Mouse (Mus musculus): Measurements from ENCODE around the gene Lrrc66. TPM values are rescaled to one million over a fixed set of nuclear protein-coding genes. Genes with fewer than 3 reads are reported as not detected.
"Not testable (repeated sequence)": the region's sequence is repeated elsewhere in the genome, so short reads cannot be mapped to it uniquely, and the experiment has no call there.

Lrrc66 gene
- polyA plus RNA-seq, 1 experiment: 0.04 TPM

GRCm38 (mm10) chr5:73615211-73615610 is 17.1 kb downstream of the Lrrc66 start:
- no peak for DNase-seq (ENCODE audit: extremely low spot score in 1 of 2, low spot score in 1 of 2)

GRCm38 (mm10) chr5:73613296-73613695 is 19.0 kb downstream of the Lrrc66 start:
- no peak for DNase-seq (ENCODE audit: extremely low spot score in 1 of 2, low spot score in 1 of 2)

- DNase-seq (ENCODE audit: extremely low spot score in 1 of 2, low spot score in 1 of 2): no peak
Measured at GRCm38 (mm10) chr5:73611071-73611470, 21.3 kb downstream of the Lrrc66 start.

- DNase-seq (ENCODE audit: extremely low spot score in 1 of 2, low spot score in 1 of 2): peak in 1 of 2 experiments; percentile 36
Measured at GRCm38 (mm10) chr5:73604964-73605363, 27.4 kb downstream of the Lrrc66 start.

GRCm38 (mm10) chr5:73604542-73604941 is 27.8 kb downstream of the Lrrc66 start:
- peak in 1 of 2 experiments; percentile 19 for DNase-seq (ENCODE audit: extremely low spot score in 1 of 2, low spot score in 1 of 2)

GRCm38 (mm10) chr5:73602865-73603264 is 29.5 kb downstream of the Lrrc66 start:
- no peak for DNase-seq (ENCODE audit: extremely low spot score in 1 of 2, low spot score in 1 of 2)

- no peak for DNase-seq (ENCODE audit: extremely low spot score in 1 of 2, low spot score in 1 of 2)
Measured at GRCm38 (mm10) chr5:73601361-73601763, 31.0 kb downstream of the Lrrc66 start.

GRCm38 (mm10) chr5:73599991-73600390 is 32.3 kb downstream of the Lrrc66 start:
- DNase-seq (ENCODE audit: extremely low spot score in 1 of 2, low spot score in 1 of 2): no peak

GRCm38 (mm10) chr5:73598943-73599695 is 33.2 kb downstream of the Lrrc66 start:
- no peak for DNase-seq (ENCODE audit: extremely low spot score in 1 of 2, low spot score in 1 of 2)

- DNase-seq (ENCODE audit: extremely low spot score in 1 of 2, low spot score in 1 of 2): no peak
Measured at GRCm38 (mm10) chr5:73587119-73587518, 45.2 kb downstream of the Lrrc66 start.

- no peak for DNase-seq (ENCODE audit: extremely low spot score in 1 of 2, low spot score in 1 of 2)
Measured at GRCm38 (mm10) chr5:73586597-73586996, 45.7 kb downstream of the Lrrc66 start.

GRCm38 (mm10) chr5:73585212-73586115 is 46.9 kb downstream of the Lrrc66 start:
- no peak for DNase-seq (ENCODE audit: extremely low spot score in 1 of 2, low spot score in 1 of 2)

- not testable (repeated sequence) for DNase-seq (ENCODE audit: extremely low spot score in 1 of 2, low spot score in 1 of 2)
Measured at GRCm38 (mm10) chr5:73584011-73584410, 48.3 kb downstream of the Lrrc66 start.

GRCm38 (mm10) chr5:73578131-73578530 is 54.2 kb downstream of the Lrrc66 start:
- DNase-seq (ENCODE audit: extremely low spot score in 1 of 2, low spot score in 1 of 2): peak in 1 of 2 experiments; percentile 39

GRCm38 (mm10) chr5:73576708-73577107 is 55.6 kb downstream of the Lrrc66 start:
- DNase-seq (ENCODE audit: extremely low spot score in 1 of 2, low spot score in 1 of 2): peak in 1 of 2 experiments; percentile 63

- DNase-seq (ENCODE audit: extremely low spot score in 1 of 2, low spot score in 1 of 2): no peak
Measured at GRCm38 (mm10) chr5:73574616-73575015, 57.7 kb downstream of the Lrrc66 start.

GRCm38 (mm10) chr5:73573789-73574188 is 58.5 kb downstream of the Lrrc66 start:
- DNase-seq (ENCODE audit: extremely low spot score in 1 of 2, low spot score in 1 of 2): no peak

GRCm38 (mm10) chr5:73572846-73573245 is 59.5 kb downstream of the Lrrc66 start:
- DNase-seq (ENCODE audit: extremely low spot score in 1 of 2, low spot score in 1 of 2): no peak

- DNase-seq (ENCODE audit: extremely low spot score in 1 of 2, low spot score in 1 of 2): no peak
Measured at GRCm38 (mm10) chr5:73571395-73572156, 60.8 kb downstream of the Lrrc66 start.

- no peak for DNase-seq (ENCODE audit: extremely low spot score in 1 of 2, low spot score in 1 of 2)
Measured at GRCm38 (mm10) chr5:73569181-73569580, 63.1 kb downstream of the Lrrc66 start.

GRCm38 (mm10) chr5:73566892-73567291 is 65.4 kb downstream of the Lrrc66 start:
- DNase-seq (ENCODE audit: extremely low spot score in 1 of 2, low spot score in 1 of 2): no peak

Data from frontal cortex, adult 2 months (tissue).